8 mouse cellular contexts compared by ENCODE assay signal in genomic region chr11:121261074-121261473, GRCm38 (mm10). TPM values are rescaled to one million over a fixed set of nuclear protein-coding genes. Genes with fewer than 3 reads are reported as not detected.
DNase-seq lines count a peak whose midpoint lies in the region; ATAC-seq and TF ChIP-seq lines count a peak whose summit lies in the region.

No protein-coding gene starts in this region.

- no peak for TF ChIP-seq CTCF in layer of hippocampus, adult 2 months (conservative IDR thresholded peaks at IDR 0.05)

- peak overlapping the region; percentile 95 for H3K4me2 ChIP-seq in embryonic facial prominence, embryonic 12.5 days (replicated peaks)
- H3K4me2 ChIP-seq in intestine, embryonic 15.5 days (replicated peaks) = peak overlapping the region; percentile 89
- peak overlapping the region; percentile 91 for H3K4me2 ChIP-seq in myocyte (ENCODE audit: low read depth)

- no peaks in the 10 kb centered on the region for H3K9me3 ChIP-seq in embryonic facial prominence, embryonic 12.5 days
- no peaks in the 10 kb centered on the region for H3K9me3 ChIP-seq in intestine, embryonic 15.5 days

- H3K9ac ChIP-seq in embryonic facial prominence, embryonic 12.5 days = peak overlapping the region; percentile 99
- H3K9ac ChIP-seq in intestine, embryonic 15.5 days = peak overlapping the region; percentile 97

- H3K27me3 ChIP-seq in embryonic facial prominence, embryonic 12.5 days = no peaks in the 10 kb centered on the region
- H3K27me3 ChIP-seq in intestine, embryonic 15.5 days (replicated peaks) = no peaks in the 10 kb centered on the region
- H3K27me3 ChIP-seq in myocyte (ENCODE audit: control insufficient read depth, insufficient read depth, insufficient read length) = no peaks in the 10 kb centered on the region

- ATAC-seq in embryonic facial prominence, embryonic 12.5 days (ENCODE audit: insufficient number of reproducible peaks, insufficient read depth, low FRiP score, low TSS enrichment) = no peak
- ATAC-seq in intestine, embryonic 15.5 days = no peak

- TF ChIP-seq POLR2A in myocyte (IDR thresholded peaks at IDR 0.05; ENCODE audit: insufficient read length, low read depth) = no peak

- H3K27ac ChIP-seq in layer of hippocampus, adult 2 months = no peak overlapping the region
- no peak overlapping the region for H3K27ac ChIP-seq in embryonic facial prominence, embryonic 12.5 days
- no peak overlapping the region for H3K27ac ChIP-seq in intestine, embryonic 15.5 days

- H3K79me2 ChIP-seq in myocyte (ENCODE audit: control insufficient read depth, insufficient read depth) = peaks cover 60% of the 10 kb centered on the region

- H3K4me1 ChIP-seq in embryonic facial prominence, embryonic 12.5 days = peaks cover 17% of the 10 kb centered on the region
- peaks cover 10% of the 10 kb centered on the region for H3K4me1 ChIP-seq in intestine, embryonic 15.5 days (replicated peaks)

- peak overlapping the region; percentile 91 for H3K4me3 ChIP-seq in layer of hippocampus, adult 2 months
- peak overlapping the region; percentile 99 for H3K4me3 ChIP-seq in embryonic facial prominence, embryonic 12.5 days
- peak overlapping the region; percentile 97 for H3K4me3 ChIP-seq in intestine, embryonic 15.5 days (replicated peaks)
- peak overlapping the region; percentile 83 for H3K4me3 ChIP-seq in myocyte

- no peak for DNase-seq in layer of hippocampus, adult 2 months (ENCODE audit: low spot score in 2 of 2)
- no peak for DNase-seq in layer of hippocampus, adult 9-10 months (ENCODE audit: low spot score)
- DNase-seq in adrenal gland, postnatal 25 days = no peak
- DNase-seq in gastrocnemius, adult 18-20 months (ENCODE audit: low spot score) = no peak
- no peak for DNase-seq in urinary bladder, adult 2 months (ENCODE audit: low spot score)

- 49% methylated on average over 2 of the region's 2 CpGs for WGBS in embryonic facial prominence, embryonic 12.5 days
- 41% methylated on average over 2 of the region's 2 CpGs for WGBS in intestine, embryonic 15.5 days

- peaks cover 35% of the 10 kb centered on the region for H3K36me3 ChIP-seq in embryonic facial prominence, embryonic 12.5 days
- peaks cover 4% of the 10 kb centered on the region; the same call in 1 of the 2 replicates for H3K36me3 ChIP-seq in intestine, embryonic 15.5 days
- peaks cover 16% of the 10 kb centered on the region for H3K36me3 ChIP-seq in myocyte (ENCODE audit: control insufficient read depth, insufficient read depth)

- H3ac ChIP-seq in myocyte (ENCODE audit: control insufficient read depth, insufficient read length) = peak overlapping the region; percentile 98

TF ChIP-seq in myocyte, 11 proteins besides CTCF, POLR2A, EP300 and RAD21:
- TF ChIP-seq MYOD1 (IDR thresholded peaks at IDR 0.05; ENCODE audit: control insufficient read depth in 1 of 3, insufficient read length in 2 of 3, low read depth in 2 of 3) (no peak), TCF3 (IDR thresholded peaks at IDR 0.05; ENCODE audit: insufficient read length, low read depth) (no peak), REST (IDR thresholded peaks at IDR 0.05; ENCODE audit: insufficient read depth, insufficient read length) (no peak), USF1 (IDR thresholded peaks at IDR 0.05; ENCODE audit: low read depth) (no peak), SRF (IDR thresholded peaks at IDR 0.05; ENCODE audit: control insufficient read depth, insufficient read length, low read depth) (no peak), MAX (IDR thresholded peaks at IDR 0.05; ENCODE audit: low read depth) (no peak), E2F4 (IDR thresholded peaks at IDR 0.05; ENCODE audit: insufficient read depth) (no peak), POLR2AphosphoS2 (IDR thresholded peaks at IDR 0.05; ENCODE audit: insufficient read length, low read depth) (no peak), MYOG (IDR thresholded peaks at IDR 0.05; ENCODE audit: control insufficient read depth in 1 of 3, insufficient read depth in 1 of 3, insufficient read length in 2 of 3, low read depth in 2 of 3) (no peak)

RNA-seq across cellular contexts. Expression of gene Foxk2, which starts 1.3 kb away (rescaled TPM):
- total RNA-seq in layer of hippocampus, adult 2 months (2021) = 10 to 100 TPM; 69.1 to 76.5 TPM
- polyA plus RNA-seq in embryonic facial prominence, embryonic 12.5 days (2016; fragmentation: Nextera tagmentation; extraction: Ambion mirVana) = 10.6 and 10.8 TPM in 2 replicates
- polyA plus RNA-seq in intestine, embryonic 15.5 days (2015; fragmentation: Nextera tagmentation; extraction: Ambion mirVana) = 6.3 and 6.6 TPM in 2 replicates
- polyA plus RNA-seq in myocyte (2012; fragmentation: generic; extraction: Trizol) = 41.7 TPM
- 38.7 and 51.6 TPM in 2 replicates for total RNA-seq in adrenal gland, postnatal 25 days (2021)
- 10 to 100 TPM; 26.5 to 30.9 TPM for total RNA-seq in gastrocnemius, adult 18-20 months (2021)
- 15.9 and 18.8 TPM in 2 replicates for polyA plus RNA-seq in urinary bladder, adult 2 months (2012; rRNA removed)

RNA-seq across cellular contexts. Expression of gene Narf, which starts 24.0 kb away (rescaled TPM):
- 10 to 100 TPM; 42.4 to 48.1 TPM for total RNA-seq in layer of hippocampus, adult 2 months (2021)
- polyA plus RNA-seq in embryonic facial prominence, embryonic 12.5 days (2016; fragmentation: Nextera tagmentation; extraction: Ambion mirVana) = 63.1 and 70.0 TPM in 2 replicates
- 42.2 TPM in 2 replicates for polyA plus RNA-seq in intestine, embryonic 15.5 days (2015; fragmentation: Nextera tagmentation; extraction: Ambion mirVana)
- 27.0 TPM for polyA plus RNA-seq in myocyte (2012; fragmentation: generic; extraction: Trizol)
- 23.4 and 33.1 TPM in 2 replicates for total RNA-seq in adrenal gland, postnatal 25 days (2021)
- 100 to 1,000 TPM in 1 of 2 experiments, 10 to 100 TPM in 1; 75.8 to 117 TPM for total RNA-seq in gastrocnemius, adult 18-20 months (2021)
- 19.3 and 23.2 TPM in 2 replicates for polyA plus RNA-seq in urinary bladder, adult 2 months (2012; rRNA removed)

RNA-seq across cellular contexts. Expression of gene Cybc1, which starts 32.0 kb away (rescaled TPM):
- total RNA-seq in layer of hippocampus, adult 2 months (2021) = 10 to 100 TPM; 20.5 to 21.4 TPM
- 37.9 and 38.9 TPM in 2 replicates for polyA plus RNA-seq in embryonic facial prominence, embryonic 12.5 days (2016; fragmentation: Nextera tagmentation; extraction: Ambion mirVana)
- polyA plus RNA-seq in intestine, embryonic 15.5 days (2015; fragmentation: Nextera tagmentation; extraction: Ambion mirVana) = 31.2 and 33.2 TPM in 2 replicates
- 22.3 TPM for polyA plus RNA-seq in myocyte (2012; fragmentation: generic; extraction: Trizol)
- total RNA-seq in adrenal gland, postnatal 25 days (2021) = 21.1 and 24.8 TPM in 2 replicates
- 1 to 10 TPM; 2.6 to 2.9 TPM for total RNA-seq in gastrocnemius, adult 18-20 months (2021)
- polyA plus RNA-seq in urinary bladder, adult 2 months (2012; rRNA removed) = 43.4 and 56.3 TPM in 2 replicates

RNA-seq across cellular contexts. Expression of gene Ogfod3, which starts 56.6 kb away (rescaled TPM):
- 1 to 10 TPM; 6.7 to 7.7 TPM for total RNA-seq in layer of hippocampus, adult 2 months (2021)
- polyA plus RNA-seq in embryonic facial prominence, embryonic 12.5 days (2016; fragmentation: Nextera tagmentation; extraction: Ambion mirVana) = 22.1 and 22.9 TPM in 2 replicates
- polyA plus RNA-seq in intestine, embryonic 15.5 days (2015; fragmentation: Nextera tagmentation; extraction: Ambion mirVana) = 29.5 and 32.0 TPM in 2 replicates
- polyA plus RNA-seq in myocyte (2012; fragmentation: generic; extraction: Trizol) = 12.5 TPM
- total RNA-seq in adrenal gland, postnatal 25 days (2021) = 25.0 and 26.2 TPM in 2 replicates
- total RNA-seq in gastrocnemius, adult 18-20 months (2021) = 10 to 100 TPM; 12.3 TPM
- 7.4 and 9.9 TPM in 2 replicates for polyA plus RNA-seq in urinary bladder, adult 2 months (2012; rRNA removed)

RNA-seq across cellular contexts. Expression of gene Hexdc, which starts 56.8 kb away (rescaled TPM):
- 10 to 100 TPM; 19.3 to 26.3 TPM for total RNA-seq in layer of hippocampus, adult 2 months (2021)
- 10.4 and 10.5 TPM in 2 replicates for polyA plus RNA-seq in embryonic facial prominence, embryonic 12.5 days (2016; fragmentation: Nextera tagmentation; extraction: Ambion mirVana)
- 9.0 and 9.3 TPM in 2 replicates for polyA plus RNA-seq in intestine, embryonic 15.5 days (2015; fragmentation: Nextera tagmentation; extraction: Ambion mirVana)
- polyA plus RNA-seq in myocyte (2012; fragmentation: generic; extraction: Trizol) = 11.6 TPM
- total RNA-seq in adrenal gland, postnatal 25 days (2021) = 9.2 and 17.1 TPM in 2 replicates
- total RNA-seq in gastrocnemius, adult 18-20 months (2021) = 1 to 10 TPM; 5.7 to 7.1 TPM
- 18.6 and 27.6 TPM in 2 replicates for polyA plus RNA-seq in urinary bladder, adult 2 months (2012; rRNA removed)
